Mouse (Mus musculus) heart, postnatal 4 days (tissue): ENCODE measurements at regions not wholly inside any gene's neighbourhood (a gene's known extent, or its start where the extent isn't known, plus 50 kb on each side); places are given as distances from the start of the nearest gene placed in this dataset.

Experiments
- DNase-seq: peaks from one replicate; pipeline ENCODE4 v3.0.0; 2021

DNA sequence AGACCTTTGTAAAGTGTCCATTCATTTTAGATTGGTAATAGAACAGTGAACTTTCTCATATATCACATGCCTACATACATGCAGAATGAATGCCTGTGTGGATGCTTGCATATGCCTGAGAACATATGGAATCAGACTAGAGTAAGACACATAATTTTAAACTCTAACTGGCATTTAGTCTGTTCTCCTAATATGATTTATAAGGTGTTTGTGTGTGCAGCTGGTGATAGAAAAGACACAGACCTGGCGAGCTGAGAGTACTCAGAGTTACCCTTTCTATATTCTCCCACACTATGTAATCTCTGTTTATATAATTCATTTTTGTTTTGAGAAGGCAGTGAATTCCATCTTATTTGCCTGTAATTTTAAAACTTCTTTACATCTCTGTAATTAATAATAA is 517.4 kb upstream of the Fam241a start:
- DNase-seq, result no peak

DNA sequence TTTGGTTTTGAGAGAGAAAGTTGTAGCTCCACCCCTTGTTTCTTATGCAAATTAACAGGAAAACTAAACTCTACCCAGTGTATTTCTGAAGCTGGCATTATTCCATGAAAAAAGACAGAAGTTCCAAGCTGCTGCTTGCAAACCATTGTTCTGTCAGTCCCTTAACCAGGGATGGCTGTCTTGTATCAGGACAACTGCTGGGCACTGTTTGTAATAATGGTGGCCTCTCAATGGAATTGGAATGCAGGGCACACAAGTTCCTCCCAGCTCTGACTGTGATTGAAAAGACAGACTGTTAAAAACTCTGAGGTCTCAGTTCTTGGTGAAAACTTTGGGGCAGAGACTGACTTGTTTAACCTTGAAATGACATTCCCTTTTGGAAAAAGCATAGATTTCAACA is 516.0 kb upstream of the Fam241a start:
- no peak for DNase-seq

DNA sequence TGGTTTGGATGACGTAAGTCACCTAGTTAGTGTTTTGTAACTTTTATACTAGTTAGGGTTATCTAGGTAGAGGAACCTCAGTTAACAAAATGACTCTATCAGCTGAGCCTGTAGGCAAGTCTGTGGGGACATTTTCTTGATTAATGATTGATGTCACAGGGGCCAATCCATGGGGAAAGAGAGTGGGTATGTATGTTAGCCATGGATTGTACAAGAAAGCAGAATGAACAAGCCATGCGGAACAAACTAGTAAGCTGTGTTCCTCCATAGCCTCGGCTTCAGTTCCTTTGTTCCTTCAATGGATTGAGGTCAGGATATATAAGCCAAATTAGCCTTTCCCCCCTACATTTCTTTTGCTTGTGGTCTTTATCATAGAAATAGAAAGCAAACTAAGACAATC is 498.7 kb upstream of the Fam241a start:
- DNase-seq, result no peak

DNA sequence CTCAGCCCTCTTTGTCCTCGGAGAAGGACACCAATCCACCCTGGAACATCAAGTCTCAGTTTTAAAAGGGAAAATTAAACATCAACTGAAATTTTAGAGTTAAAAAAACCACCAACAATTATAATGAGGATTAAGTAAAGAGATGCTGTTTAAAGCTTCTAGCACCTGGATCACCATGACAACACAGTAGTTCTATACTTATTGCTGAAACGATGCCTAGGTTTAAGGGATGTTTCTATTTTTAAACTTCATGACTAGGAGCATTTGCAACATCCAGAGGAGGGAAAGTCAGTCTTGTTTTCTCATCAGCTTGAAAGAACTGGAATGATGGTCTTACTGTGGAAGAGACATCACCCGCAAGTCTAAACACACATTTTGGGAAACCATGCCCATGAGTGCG is 484.5 kb upstream of the Fam241a start:
- DNase-seq, result no peak

DNA sequence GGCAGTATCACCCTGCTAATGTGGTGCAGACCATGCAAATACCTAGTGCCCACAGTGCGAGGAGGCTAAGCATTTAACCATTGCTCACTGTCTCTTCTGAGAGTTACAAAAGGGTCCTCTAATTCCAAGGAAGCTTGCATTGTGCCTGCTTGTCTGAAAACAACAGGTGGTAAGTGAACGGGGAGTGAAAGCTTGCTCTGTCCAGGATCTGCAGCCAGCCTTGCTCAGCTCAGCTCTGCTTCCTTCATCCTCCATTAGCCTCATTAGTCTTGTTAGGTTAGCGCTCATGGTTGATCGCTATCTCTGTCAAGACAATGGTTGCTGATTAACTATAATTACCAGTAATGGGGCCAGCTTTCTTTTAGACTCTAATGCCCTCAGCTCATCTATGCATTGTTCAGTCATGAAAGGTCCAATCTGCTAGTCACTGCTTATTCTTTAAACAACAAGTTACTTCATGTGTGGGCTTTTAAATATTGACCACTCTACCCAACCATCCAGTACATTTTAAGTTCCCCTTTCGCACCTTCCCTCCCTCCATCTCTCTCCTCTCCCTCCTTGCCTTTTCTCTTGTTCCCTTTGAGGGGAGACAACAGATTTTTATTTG is 473.5 kb upstream of the Fam241a start:
- DNase-seq, result no peak

DNA sequence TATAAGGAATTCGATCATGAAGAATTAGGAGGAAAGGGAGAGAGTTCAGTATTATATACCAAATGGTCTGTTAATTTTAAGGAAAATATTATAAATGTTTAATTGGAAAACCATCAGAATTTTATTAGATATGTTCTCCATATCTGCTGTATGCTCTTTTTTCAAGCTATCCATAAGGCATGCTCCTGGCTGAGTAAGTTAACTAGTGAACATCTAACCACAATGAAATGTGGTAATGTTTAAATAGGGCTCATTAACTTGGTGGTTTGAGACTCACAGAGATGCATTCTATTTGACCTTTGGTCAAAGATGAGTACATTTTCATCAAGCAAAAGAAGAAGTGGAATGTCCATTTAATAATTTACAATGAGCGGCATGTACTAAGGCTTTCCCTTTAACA is 466.2 kb upstream of the Fam241a start:
- no peak for DNase-seq

DNA sequence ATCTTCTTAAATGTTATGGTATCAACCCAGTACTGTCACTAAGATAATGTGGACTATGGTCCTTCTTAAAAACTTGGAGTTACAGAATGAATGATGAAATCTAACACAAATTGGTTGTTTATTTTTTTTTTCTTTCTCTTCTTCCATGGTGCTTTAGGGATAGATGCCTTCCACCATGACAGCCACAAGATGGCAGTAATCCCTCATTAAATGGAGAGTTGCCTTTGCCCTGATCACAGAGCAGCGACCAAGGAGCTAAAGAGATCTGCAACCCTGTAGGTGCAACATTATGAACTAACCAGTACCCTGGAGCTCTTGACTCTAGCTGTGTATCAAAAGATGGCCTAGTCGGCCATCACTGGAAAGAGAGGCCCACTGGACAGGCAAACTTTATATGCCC is 453.0 kb upstream of the Fam241a start:
- DNase-seq, result peak; percentile 53

DNA sequence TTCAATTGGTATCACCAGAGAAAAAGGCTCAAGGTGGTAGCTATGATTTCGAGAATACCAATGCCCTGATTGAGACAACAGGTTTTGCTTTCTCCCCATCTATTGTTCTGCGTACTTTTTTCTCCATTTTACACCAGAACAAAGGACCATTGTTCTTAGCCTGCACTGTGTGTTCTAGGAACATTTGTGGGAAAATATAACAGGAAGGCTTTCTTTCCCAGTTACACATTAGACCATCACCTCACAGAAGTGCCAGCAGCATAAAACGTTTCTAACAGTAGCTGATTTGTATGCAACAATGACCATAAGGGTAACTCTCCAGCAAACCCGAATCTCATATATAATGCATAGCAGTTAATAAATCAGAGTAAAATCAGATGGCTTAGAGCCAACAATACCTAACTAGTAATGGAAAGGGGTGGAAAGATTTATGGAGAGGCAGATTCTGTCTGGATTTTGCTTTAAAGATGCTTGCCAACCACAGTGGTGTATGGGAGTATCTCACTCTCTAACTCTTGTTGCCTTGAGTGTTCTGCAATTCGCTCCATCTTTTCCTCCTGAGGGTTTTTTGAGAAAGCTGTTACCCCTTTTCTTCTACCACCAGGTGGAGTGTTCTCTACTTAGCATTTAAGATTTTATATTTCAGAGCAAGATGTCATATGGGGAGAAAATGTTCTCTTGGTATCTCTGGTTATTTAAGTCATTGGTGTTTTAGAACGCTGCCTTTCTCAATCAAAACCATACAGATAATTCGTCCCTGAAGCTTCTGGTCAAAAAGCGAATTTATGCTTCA is 451.9 kb upstream of the Fam241a start:
- DNase-seq, result no peak

DNA sequence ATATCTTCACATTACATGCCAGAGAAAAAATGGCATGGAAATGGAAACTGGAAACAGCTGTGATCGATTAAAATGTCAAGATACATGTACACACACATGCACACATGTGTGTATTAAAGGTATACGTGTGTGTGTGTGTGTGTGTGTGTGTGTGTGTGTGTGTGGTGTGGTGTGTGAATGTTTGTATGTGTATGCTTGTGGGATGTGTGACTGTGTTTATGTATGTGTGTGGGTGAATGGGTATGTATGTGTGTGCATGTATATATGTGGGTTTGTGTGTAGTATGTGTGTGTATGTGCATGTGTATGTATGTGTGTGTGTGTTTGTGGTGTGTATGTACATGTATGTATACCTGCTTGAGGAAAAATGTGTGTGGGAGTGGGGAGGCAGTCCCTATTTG is 441.4 kb upstream of the Fam241a start:
- no peak for DNase-seq

DNA sequence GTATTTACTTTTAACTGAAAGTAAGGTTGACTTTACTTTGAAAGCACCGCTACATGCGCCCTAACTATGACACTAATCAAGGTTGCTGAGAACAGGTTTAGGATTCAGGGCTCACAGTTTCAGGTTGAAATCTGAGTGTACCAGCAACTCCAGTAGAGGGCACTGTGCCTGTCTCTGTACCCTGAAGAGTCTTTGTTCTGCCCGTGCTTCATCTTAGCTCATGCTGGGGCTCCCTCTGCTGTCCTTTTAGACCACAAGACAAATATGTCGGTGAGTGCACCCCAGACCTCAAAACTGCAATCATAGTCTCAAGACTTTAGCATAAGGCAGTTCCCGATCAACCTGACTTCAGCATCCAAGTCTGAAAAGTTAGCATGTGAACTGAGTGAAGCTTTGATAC is 440.9 kb upstream of the Fam241a start:
- DNase-seq, result peak; percentile 76

DNA sequence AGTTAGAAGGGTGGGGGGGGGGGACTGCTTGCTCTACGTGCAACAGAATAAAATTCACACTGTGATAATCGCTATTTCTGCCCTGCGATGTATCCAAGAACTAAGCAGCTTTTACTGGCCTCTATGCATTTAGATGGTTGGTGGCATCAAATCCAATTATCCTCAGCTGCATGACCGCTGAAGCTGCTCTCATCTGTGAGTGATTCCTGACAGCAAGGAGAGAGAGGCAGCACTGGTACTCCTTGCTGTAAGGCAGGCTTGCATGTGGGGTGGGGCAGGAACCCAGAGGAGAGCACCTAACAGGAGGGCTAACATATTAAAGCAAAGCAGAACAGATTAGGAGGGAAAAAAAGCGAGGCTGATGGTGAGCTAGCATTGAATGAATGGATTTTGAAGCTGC is 431.6 kb upstream of the Fam241a start:
- DNase-seq, result no peak

DNA sequence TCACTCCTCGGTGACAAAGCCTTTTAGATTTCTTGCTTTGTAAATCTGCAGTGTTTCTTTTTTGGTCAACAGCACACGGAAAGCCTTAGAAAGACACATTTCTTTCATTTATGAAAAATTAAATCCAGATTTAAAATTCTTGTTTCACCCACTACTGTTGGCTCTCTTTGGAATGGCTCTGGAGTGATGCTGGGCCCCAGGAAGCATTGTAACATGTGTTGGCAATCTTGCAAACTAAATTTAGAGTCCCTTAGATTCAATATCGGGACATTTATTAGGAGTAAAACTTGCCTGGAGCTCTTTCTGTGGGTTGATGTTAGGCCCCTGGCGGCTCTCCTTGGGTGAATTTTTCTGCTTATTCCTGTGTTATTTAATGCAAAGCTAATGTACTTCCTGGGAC is 405.2 kb upstream of the Fam241a start:
- no peak for DNase-seq

DNA sequence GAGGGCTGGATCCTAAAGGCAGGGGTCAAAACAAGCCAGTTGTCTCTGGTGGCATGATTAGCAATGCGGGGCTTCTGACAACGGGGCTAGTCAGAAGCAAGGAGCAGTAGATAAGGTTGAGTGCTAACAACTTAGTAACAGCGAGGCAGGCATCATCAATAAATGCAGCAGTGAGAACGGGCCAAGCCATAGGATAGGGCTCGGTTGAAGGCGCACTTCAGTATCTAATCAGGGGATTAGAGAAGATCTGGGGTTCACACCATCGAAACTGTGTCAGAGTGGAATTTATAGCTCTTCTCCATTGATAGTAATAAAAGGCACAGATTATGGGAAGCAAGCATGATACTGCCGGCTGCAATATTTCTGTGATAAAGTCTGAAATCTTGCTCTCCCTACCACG is 402.0 kb upstream of the Fam241a start:
- no peak for DNase-seq

DNA sequence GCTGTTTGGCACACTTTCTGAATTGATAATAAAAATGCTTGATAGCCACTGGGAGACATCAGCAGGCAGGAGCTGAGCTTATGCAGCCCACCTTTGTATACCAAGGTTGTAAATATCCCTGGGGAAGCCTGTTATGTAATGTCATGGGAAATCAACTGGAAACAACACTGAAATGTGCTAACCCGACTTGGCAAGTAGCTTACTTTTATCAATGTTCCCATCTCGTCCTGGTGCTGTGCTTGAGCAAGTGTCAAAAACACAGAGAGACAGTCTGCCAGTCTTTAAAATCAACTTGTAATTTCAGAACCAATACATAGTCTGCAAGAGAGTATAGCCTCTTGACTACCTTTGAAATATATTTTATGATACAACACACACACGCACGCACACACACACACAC is 391.7 kb upstream of the Fam241a start:
- no peak for DNase-seq

DNA sequence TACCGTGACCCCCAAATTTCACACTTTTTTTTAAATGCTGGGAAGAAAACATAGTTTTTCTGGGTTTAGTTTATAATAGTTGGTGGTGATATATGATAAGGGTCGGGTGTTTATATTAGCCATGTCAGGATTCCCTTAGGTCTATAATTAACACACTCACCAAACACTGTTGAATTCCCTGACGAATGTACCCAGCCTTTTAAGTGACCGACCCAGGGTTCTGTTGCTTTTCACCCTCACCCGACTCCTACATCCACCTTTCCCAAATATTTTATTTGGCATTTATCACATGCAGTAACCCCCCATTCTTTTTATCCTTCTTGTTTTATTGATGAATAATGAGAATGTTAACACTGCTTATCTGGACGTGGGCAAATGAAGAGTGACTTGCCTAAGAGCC is 389.1 kb upstream of the Fam241a start:
- no peak for DNase-seq

DNA sequence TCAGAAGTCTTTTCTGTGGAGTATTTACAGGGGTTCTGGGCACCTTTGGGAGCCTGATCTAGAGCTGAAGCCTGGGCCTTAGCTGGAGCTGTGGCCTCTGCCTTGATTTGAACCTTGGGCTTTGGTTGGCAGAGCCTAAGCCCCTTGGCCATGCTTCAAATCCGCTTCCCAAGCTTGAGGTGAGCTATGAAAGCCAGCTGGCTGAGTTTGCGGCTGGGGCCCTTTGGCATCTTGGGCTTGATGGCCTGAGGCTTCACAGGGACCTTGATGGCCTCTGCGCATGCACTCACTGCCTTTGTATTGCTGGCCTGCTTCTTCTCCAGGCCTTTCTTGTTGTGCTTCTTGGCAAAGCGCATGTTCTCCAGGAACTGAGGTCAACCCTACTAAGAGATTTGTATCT is 384.5 kb upstream of the Fam241a start:
- no peak for DNase-seq

DNA sequence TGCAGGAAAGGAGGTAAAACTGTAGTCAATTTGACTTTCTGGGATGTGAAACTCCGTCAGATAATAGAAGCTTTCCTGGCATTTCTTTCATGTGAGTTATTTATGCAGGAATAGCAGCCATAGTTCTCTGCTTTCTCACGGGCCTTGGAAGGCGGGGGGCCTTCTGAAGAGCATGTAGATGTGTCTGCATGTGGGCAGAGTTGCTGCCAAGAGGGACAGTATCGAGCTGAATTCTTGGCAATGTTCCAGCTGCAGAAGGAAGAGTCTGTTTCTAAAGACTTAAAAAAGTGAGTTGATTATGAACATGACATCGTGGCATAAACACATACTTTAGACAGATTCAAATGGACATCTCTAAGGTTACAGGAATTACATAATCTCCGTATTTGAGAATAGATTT is 374.5 kb upstream of the Fam241a start:
- no peak for DNase-seq

DNA sequence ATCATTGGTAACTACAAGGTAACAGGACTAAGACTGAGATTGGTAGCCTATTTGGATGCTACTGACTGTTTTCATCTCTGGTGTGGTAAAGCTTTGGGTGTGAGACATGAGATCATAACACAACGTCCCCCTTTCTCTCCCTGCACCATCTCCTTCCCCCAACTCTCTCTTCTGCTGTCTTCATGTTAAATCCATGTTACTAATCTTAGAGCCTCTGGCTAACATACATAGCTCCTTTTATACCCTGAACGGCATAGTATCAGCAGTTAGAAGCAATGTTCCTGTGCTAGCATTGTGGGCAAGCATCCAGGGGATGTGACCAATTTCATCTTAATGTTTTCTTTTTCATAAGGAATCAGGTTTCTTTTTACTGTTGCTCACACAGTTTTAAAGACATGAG is 365.1 kb upstream of the Fam241a start:
- DNase-seq, result no peak

DNA sequence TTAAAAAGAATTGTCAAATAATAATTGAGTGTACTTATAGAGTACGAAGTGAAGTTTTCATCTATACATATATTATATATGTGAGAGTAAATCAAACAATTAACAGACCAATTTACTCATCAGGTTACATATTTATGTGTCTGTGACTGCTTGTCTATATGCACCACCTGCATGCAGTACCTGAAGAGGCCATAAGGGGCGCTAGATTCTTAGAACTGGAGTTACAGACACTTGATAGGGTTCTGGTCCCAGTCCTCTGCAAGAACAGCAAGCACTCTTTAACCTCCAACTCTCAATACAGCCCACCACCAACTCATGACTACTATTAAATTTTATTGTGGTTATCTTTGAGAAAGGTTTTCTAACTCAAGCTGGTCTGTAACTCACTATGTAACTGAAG is 351.7 kb upstream of the Fam241a start:
- DNase-seq, result no peak

DNA sequence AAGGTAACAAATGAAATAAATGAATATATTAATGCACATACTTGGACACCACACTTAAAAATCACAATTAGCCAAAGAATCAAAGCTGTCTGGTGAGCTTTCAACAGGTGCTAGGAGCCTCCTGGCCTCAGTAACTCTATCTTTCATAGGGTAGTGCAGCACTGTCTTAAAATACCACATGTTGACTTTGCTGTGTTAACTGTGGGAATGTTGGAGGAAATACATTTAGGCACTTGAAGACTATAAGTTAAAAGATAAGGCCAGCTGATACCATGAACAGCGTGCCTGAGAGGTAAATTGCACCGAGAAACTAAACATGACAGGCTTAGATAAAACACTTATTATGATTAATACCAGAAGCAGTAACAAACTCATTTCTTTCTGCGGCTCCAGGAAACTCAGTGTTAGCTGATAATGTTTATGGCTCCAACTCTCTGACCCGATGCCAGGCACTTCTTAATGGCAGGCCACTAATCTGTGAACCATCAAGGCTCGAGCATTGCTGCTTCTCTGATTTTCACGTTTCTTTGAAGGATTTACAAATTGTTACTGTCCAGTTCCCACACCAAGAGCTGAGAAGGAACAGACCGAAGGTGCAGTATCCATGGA is 343.8 kb upstream of the Fam241a start:
- DNase-seq, result no peak

DNA sequence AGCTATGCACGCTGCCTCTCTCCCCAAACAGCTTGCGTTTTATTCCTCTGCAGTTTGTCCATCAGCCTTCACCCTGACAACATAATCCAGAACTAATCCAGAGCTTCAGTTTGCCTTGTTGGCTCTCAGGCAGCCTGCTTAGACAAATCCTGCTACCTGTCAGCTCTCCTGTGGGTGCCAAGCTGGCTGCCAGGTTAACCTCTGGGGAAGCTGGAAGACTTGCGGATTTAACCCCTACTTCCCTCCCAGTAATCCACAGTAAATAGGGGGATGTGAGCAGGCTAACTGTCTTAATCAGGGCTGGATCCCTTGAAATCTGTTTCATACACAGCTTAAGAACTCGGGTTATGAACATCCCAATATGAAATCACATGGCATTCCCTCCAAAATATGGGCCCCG is 334.3 kb upstream of the Fam241a start:
- DNase-seq, result no peak

DNA sequence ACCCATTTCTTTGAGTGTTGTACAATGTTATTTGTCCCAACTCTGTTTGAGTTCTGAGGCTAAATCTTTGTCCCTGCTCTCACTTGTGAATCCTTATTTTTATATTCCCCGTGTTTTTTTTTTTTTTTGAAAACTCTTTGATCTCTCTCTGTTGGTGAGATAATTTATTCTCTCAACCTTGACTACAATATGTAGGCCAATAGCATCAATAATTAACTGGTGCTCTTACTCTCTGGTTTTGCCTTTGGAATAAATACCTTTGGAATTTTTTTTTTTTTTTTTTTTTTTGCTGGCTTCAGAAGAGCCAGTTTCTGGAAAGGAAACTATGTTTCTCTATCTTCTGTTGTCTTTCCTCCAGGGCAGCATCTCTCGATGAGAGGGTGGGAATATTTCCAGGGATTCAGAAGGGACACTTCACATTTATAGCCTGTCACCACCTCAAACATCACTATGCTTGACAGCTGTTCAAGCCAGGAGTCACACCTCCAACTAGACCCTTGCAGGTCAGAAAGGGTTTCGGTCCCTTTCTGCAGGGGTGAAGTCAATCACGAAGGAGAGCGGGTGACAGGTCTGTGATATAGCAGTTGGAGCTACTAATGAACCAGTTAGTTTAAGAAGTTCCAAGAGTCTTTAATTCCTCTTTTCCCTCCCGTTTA is 330.9 kb upstream of the Fam241a start:
- DNase-seq, result no peak

DNA sequence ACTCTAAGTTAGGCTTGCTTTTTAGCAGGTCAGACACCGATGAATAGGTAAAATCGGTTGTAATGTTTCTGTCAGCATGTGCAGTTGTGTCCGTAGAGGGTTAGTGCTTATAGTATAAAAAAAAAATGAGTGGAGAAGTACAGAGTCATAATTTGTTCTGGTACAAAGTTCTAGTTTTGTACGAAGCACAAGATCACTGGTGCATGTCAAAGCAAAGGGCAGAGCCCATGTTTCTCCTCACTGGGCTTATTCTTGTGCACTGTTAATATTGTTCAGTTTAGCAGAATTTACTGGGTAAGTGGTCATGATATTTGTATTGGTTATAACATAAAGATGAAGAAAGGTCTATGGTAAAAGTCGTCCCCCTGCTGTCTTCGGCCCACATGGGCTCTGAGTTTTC is 330.4 kb upstream of the Fam241a start:
- no peak for DNase-seq

DNA sequence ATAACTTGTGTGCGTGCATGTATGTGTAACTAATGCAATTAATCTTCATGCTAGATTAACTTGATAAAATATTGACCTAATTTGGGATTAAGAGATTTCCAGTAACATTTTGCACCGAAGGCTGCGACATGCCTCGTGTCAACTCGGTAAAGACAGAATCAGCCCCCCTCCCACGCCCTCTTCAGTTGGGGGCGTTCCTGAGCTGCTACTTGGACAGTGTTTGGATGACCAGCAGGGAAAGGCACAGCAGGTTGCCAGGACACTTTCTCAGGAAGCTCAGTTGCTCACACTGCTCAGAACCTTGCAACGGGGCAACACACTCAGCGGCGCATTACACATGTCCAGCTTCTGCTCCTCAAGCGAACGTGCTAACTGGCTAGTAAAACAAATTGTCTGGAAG is 326.2 kb upstream of the Fam241a start:
- no peak for DNase-seq
